Mouse (Mus musculus): ENCODE data around the gene Carmil1.

DNA sequence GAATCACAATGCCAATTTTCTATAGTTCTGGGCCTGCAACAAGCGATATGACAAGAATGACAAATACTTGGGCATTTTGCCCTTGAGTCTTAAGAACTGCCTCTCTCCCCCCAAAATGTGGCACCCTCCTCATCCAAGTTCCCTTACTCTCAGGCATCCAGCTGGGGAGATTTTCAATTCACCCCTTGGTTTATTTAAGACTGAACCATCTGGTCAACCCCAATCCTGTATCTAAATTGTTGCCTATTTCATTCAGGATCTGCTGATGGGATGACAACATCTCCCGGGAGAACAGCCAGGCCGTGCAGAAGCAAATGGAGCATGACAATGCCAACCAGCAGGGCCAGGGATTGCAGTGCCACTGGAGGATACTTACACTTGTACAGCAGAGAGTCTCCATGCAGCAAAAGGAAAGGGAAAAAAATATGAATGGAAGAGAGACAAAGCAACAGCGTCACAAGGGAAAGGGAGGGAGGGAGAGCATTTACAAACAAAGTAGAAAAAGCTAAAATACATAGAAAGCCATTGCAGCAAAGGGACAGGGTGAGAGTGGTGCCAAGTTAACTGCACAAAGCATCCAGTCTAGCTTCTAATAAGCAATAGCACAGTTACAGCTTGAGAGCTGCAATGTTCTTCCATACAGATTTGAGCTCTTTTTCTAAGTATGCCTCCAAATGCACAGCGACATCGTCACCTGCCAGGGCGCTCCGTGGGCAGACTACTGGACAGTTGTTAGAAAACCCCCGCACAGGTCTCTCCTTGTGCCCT lies 231.1 kb downstream of the Carmil1 start:
- TF ChIP-seq EP300 (IDR thresholded peaks at IDR 0.05; ENCODE audit: insufficient read depth, low read depth, low read length) (no peak), CTCF (IDR thresholded peaks at IDR 0.05; ENCODE audit: low read depth, low read length) (no peak)

All from ES-Bruce4 (cell line).